Mouse (Mus musculus): ENCODE measurements at regions not wholly inside any gene's neighbourhood (a gene's known extent, or its start where the extent isn't known, plus 50 kb on each side); places are given as distances from the start of the nearest gene placed in this dataset.
A peak's percentile ranks its signal among the peaks of the same experiment; 100 is the strongest.

- Histone ChIP-seq H3K4me3 (ENCODE audit: insufficient read depth, low read length) (no peak overlapping the region), H3K4me1 (ENCODE audit: control insufficient read depth, insufficient read depth, low read length) (no peaks in the 10 kb centered on the region; the same call in 1 of the 2 replicates), H3K27ac (ENCODE audit: insufficient read depth, low read length) (peak overlapping the region; percentile 34; the same call in 1 of the 2 replicates)
- TF ChIP-seq CTCF (IDR thresholded peaks at IDR 0.05; ENCODE audit: borderline replicate concordance, insufficient read depth, low read length) (no peak), POLR2A (IDR thresholded peaks at IDR 0.05; ENCODE audit: low read depth, low read length) (no peak)
These were observed 1046.9 kb downstream of the Car8 start for GRCm38 (mm10) chr4:7191912-7192311.

- Histone ChIP-seq H3K4me3 (ENCODE audit: insufficient read depth, low read length) (no peak overlapping the region), H3K27ac (ENCODE audit: insufficient read depth, low read length) (no peak overlapping the region)
- TF ChIP-seq CTCF (IDR thresholded peaks at IDR 0.05; ENCODE audit: borderline replicate concordance, insufficient read depth, low read length): no peak
- no peak for TF ChIP-seq POLR2A (IDR thresholded peaks at IDR 0.05; ENCODE audit: low read depth, low read length)
These were observed 1047.6 kb downstream of the Car8 start for GRCm38 (mm10) chr4:7191228-7191627.

GRCm38 (mm10) chr4:7175030-7175429 is 1063.8 kb downstream of the Car8 start:
- Histone ChIP-seq H3K4me1 (ENCODE audit: control insufficient read depth, insufficient read depth, low read length) (no peaks in the 10 kb centered on the region), H3K4me3 (ENCODE audit: insufficient read depth, low read length) (no peak overlapping the region), H3K27ac (ENCODE audit: insufficient read depth, low read length) (no peak overlapping the region)
- TF ChIP-seq POLR2A (IDR thresholded peaks at IDR 0.05; ENCODE audit: low read depth, low read length): no peak
- TF ChIP-seq CTCF (IDR thresholded peaks at IDR 0.05; ENCODE audit: borderline replicate concordance, insufficient read depth, low read length): no peak

More at GRCm38 (mm10) chr4:7191228-7191627, 1047.6 kb downstream of the Car8 start:
- no peaks in the 10 kb centered on the region for H3K4me1 ChIP-seq (ENCODE audit: control insufficient read depth, insufficient read depth, low read length)

- no peak overlapping the region for H3K4me3 ChIP-seq (ENCODE audit: insufficient read depth, low read length)
- H3K4me1 ChIP-seq (ENCODE audit: control insufficient read depth, insufficient read depth, low read length): no peaks in the 10 kb centered on the region
- TF ChIP-seq POLR2A (IDR thresholded peaks at IDR 0.05; ENCODE audit: low read depth, low read length) (no peak), CTCF (IDR thresholded peaks at IDR 0.05; ENCODE audit: borderline replicate concordance, insufficient read depth, low read length) (no peak)
- H3K27ac ChIP-seq (ENCODE audit: insufficient read depth, low read length): no peak overlapping the region
These were observed 1066.1 kb downstream of the Car8 start for GRCm38 (mm10) chr4:7172528-7173306.

- no peak for TF ChIP-seq POLR2A (IDR thresholded peaks at IDR 0.05; ENCODE audit: low read depth, low read length)
- TF ChIP-seq CTCF (IDR thresholded peaks at IDR 0.05; ENCODE audit: borderline replicate concordance, insufficient read depth, low read length): no peak
- Histone ChIP-seq H3K4me1 (ENCODE audit: control insufficient read depth, insufficient read depth, low read length) (no peaks in the 10 kb centered on the region), H3K4me3 (ENCODE audit: insufficient read depth, low read length) (no peak overlapping the region), H3K27ac (ENCODE audit: insufficient read depth, low read length) (no peak overlapping the region)
These were observed 1067.0 kb downstream of the Car8 start for GRCm38 (mm10) chr4:7171637-7172417.

- H3K4me1 ChIP-seq (ENCODE audit: control insufficient read depth, insufficient read depth, low read length): no peaks in the 10 kb centered on the region
- H3K4me3 ChIP-seq (ENCODE audit: insufficient read depth, low read length): no peak overlapping the region
- no peak for TF ChIP-seq CTCF (IDR thresholded peaks at IDR 0.05; ENCODE audit: borderline replicate concordance, insufficient read depth, low read length)
- no peak for TF ChIP-seq POLR2A (IDR thresholded peaks at IDR 0.05; ENCODE audit: low read depth, low read length)
These were observed 1077.4 kb downstream of the Car8 start for GRCm38 (mm10) chr4:7161411-7161810.

GRCm38 (mm10) chr4:7157883-7158282 is 1081.0 kb downstream of the Car8 start:
- Histone ChIP-seq H3K4me1 (ENCODE audit: control insufficient read depth, insufficient read depth, low read length) (no peaks in the 10 kb centered on the region), H3K4me3 (ENCODE audit: insufficient read depth, low read length) (no peak overlapping the region), H3K27ac (ENCODE audit: insufficient read depth, low read length) (no peak overlapping the region)
- TF ChIP-seq CTCF (IDR thresholded peaks at IDR 0.05; ENCODE audit: borderline replicate concordance, insufficient read depth, low read length) (no peak), POLR2A (IDR thresholded peaks at IDR 0.05; ENCODE audit: low read depth, low read length) (no peak)

More at GRCm38 (mm10) chr4:7161411-7161810, 1077.4 kb downstream of the Car8 start:
- no peak overlapping the region for H3K27ac ChIP-seq (ENCODE audit: insufficient read depth, low read length)

- H3K4me3 ChIP-seq (ENCODE audit: insufficient read depth, low read length): no peak overlapping the region
- no peaks in the 10 kb centered on the region for H3K4me1 ChIP-seq (ENCODE audit: control insufficient read depth, insufficient read depth, low read length)
- H3K27ac ChIP-seq (ENCODE audit: insufficient read depth, low read length): no peak overlapping the region
- TF ChIP-seq CTCF (IDR thresholded peaks at IDR 0.05; ENCODE audit: borderline replicate concordance, insufficient read depth, low read length) (no peak), POLR2A (IDR thresholded peaks at IDR 0.05; ENCODE audit: low read depth, low read length) (no peak)
These were observed 1084.6 kb downstream of the Car8 start for GRCm38 (mm10) chr4:7154256-7154655.

GRCm38 (mm10) chr4:7153835-7154234 is 1085.0 kb downstream of the Car8 start:
- Histone ChIP-seq H3K4me3 (ENCODE audit: insufficient read depth, low read length) (no peak overlapping the region), H3K4me1 (ENCODE audit: control insufficient read depth, insufficient read depth, low read length) (no peaks in the 10 kb centered on the region), H3K27ac (ENCODE audit: insufficient read depth, low read length) (no peak overlapping the region)
- no peak for TF ChIP-seq CTCF (IDR thresholded peaks at IDR 0.05; ENCODE audit: borderline replicate concordance, insufficient read depth, low read length)
- no peak for TF ChIP-seq POLR2A (IDR thresholded peaks at IDR 0.05; ENCODE audit: low read depth, low read length)

- Histone ChIP-seq H3K4me3 (ENCODE audit: insufficient read depth, low read length) (no peak overlapping the region), H3K27ac (ENCODE audit: insufficient read depth, low read length) (no peak overlapping the region)
- TF ChIP-seq CTCF (IDR thresholded peaks at IDR 0.05; ENCODE audit: borderline replicate concordance, insufficient read depth, low read length) (no peak), POLR2A (IDR thresholded peaks at IDR 0.05; ENCODE audit: low read depth, low read length) (no peak)
These were observed 1093.1 kb downstream of the Car8 start for GRCm38 (mm10) chr4:7145756-7146155.

More at GRCm38 (mm10) chr4:7145756-7146155, 1093.1 kb downstream of the Car8 start:
- no peaks in the 10 kb centered on the region for H3K4me1 ChIP-seq (ENCODE audit: control insufficient read depth, insufficient read depth, low read length)
